Mouse (Mus musculus) MEL (cell line): ENCODE measurements at regions not wholly inside any gene's neighbourhood (a gene's known extent, or its start where the extent isn't known, plus 50 kb on each side); places are given as distances from the start of the nearest gene placed in this dataset.

Source experiments
- DNase-seq: peaks from one replicate; pipeline ENCODE4 v3.0.0; 2011; ENCODE audit warnings: low read depth, low spot score
- H3K27ac ChIP-seq: 2 replicates; pipeline ENCODE4 v1.5.1; 2012; ENCODE audit warnings: low read depth, mild to moderate bottlenecking, control low read depth, low read length, moderate library complexity; ENCODE audit not compliant: control insufficient read depth
- H3K27me3 ChIP-seq, 2 experiments: fragments of 150-350 bp in 1 of 2; sonication (generic) in 1 of 2; 2 replicates each; pipeline ENCODE4 v1.6.1; 2012; ENCODE audit warnings: low read length in 2 of 2, mild to moderate bottlenecking in 2 of 2, improper control_type of control experiment in 1 of 2, moderate library complexity in 1 of 2; ENCODE audit not compliant: insufficient read depth in 2 of 2, control insufficient read depth in 1 of 2
- H3K36me3 ChIP-seq, 2 experiments: 2 replicates each; pipeline ENCODE4 v1.6.1; 2012 to 2014; ENCODE audit warnings: low read length in 2 of 2, improper control_type of control experiment in 1 of 2, inconsistent platforms in 1 of 2, mild to moderate bottlenecking in 1 of 2; ENCODE audit not compliant: insufficient read depth in 2 of 2, control insufficient read depth in 1 of 2
- H3K4me1 ChIP-seq, 2 experiments: fragments of 150-350 bp in 1 of 2; sonication (generic) in 1 of 2; 2 replicates each; pipeline ENCODE4 v1.6.1; 2012; ENCODE audit warnings: low read length in 2 of 2, improper control_type of control experiment in 1 of 2, mild to moderate bottlenecking in 1 of 2; ENCODE audit not compliant: insufficient read depth in 2 of 2, control insufficient read depth in 1 of 2
- H3K4me3 ChIP-seq, 2 experiments: fragments of 150-350 bp in 1 of 2; sonication (generic) in 1 of 2; 2 replicates each; pipeline ENCODE4 v1.5.1; 2012; ENCODE audit warnings: low read depth in 2 of 2, low read length in 2 of 2, mild to moderate bottlenecking in 2 of 2, moderate library complexity in 2 of 2, control low read depth in 1 of 2, improper control_type of control experiment in 1 of 2; ENCODE audit not compliant: control insufficient read depth in 1 of 2, insufficient read depth in 1 of 2
- H3K79me2 ChIP-seq: 2 replicates; pipeline ENCODE4 v1.6.1; 2012; ENCODE audit warnings: mild to moderate bottlenecking, low read length, moderate library complexity; ENCODE audit not compliant: control insufficient read depth, poor library complexity, insufficient read depth
- H3K9ac ChIP-seq: 2 replicates; pipeline ENCODE4 v1.6.1; 2012; ENCODE audit warnings: low read depth, mild to moderate bottlenecking, control low read depth, low read length, moderate library complexity; ENCODE audit not compliant: control insufficient read depth, poor library complexity, severe bottlenecking
- H3K9me3 ChIP-seq: fragments of 150-350 bp; sonication (generic); replicated peaks from 2 replicates; pipeline ENCODE4 v1.6.1; 2012; ENCODE audit warnings: mild to moderate bottlenecking, low read length, improper control_type of control experiment, moderate library complexity; ENCODE audit not compliant: insufficient read depth
- CHD2 ChIP-seq: IDR thresholded peaks from 2 replicates; pipeline ENCODE4 v1.6.1; 2011; ENCODE audit warnings: low read length, improper control_type of control experiment
- CTCF ChIP-seq, 3 experiments: IDR thresholded peaks in 2 of 3; conservative IDR thresholded peaks in 1 of 3; 2 replicates each; pipeline ENCODE4 v1.5.1; 2011 to 2012; ENCODE audit warnings: low read length in 3 of 3, low read depth in 2 of 3, mild to moderate bottlenecking in 2 of 3, improper control_type of control experiment in 1 of 3, inconsistent platforms in 1 of 3, mixed read lengths in 1 of 3, moderate library complexity in 1 of 3; ENCODE audit not compliant: control insufficient read depth in 1 of 3, insufficient read depth in 1 of 3, poor library complexity in 1 of 3, severe bottlenecking in 1 of 3
- E2F4 ChIP-seq: IDR thresholded peaks from 2 replicates; pipeline ENCODE4 v1.6.1; 2011; ENCODE audit warnings: low read depth, low read length, improper control_type of control experiment, borderline replicate concordance
- ELF1 ChIP-seq: IDR thresholded peaks from 2 replicates; pipeline ENCODE4 v1.6.1; 2014; ENCODE audit warnings: low read depth, mild to moderate bottlenecking, inconsistent platforms, low read length, improper control_type of control experiment, moderate library complexity
- ETS1 ChIP-seq: IDR thresholded peaks from 2 replicates; pipeline ENCODE4 v1.6.1; 2012; ENCODE audit warnings: low read depth, mild to moderate bottlenecking, inconsistent platforms, low read length, improper control_type of control experiment, moderate library complexity
- HCFC1 ChIP-seq: IDR thresholded peaks from 2 replicates; pipeline ENCODE4 v1.6.1; 2012; ENCODE audit warnings: low read depth, mild to moderate bottlenecking, inconsistent platforms, low read length, improper control_type of control experiment, moderate library complexity
- KAT2A ChIP-seq: conservative IDR thresholded peaks from 2 replicates; pipeline ENCODE4 v1.6.1; 2012; ENCODE audit warnings: low read depth, low read length, improper control_type of control experiment, inconsistent platforms
- MAFK ChIP-seq: IDR thresholded peaks from 2 replicates; pipeline ENCODE4 v1.6.1; 2011; ENCODE audit warnings: low read depth, mild to moderate bottlenecking, low read length, improper control_type of control experiment, borderline replicate concordance
- MAZ ChIP-seq: IDR thresholded peaks from 2 replicates; pipeline ENCODE4 v1.6.1; 2012; ENCODE audit warnings: low read depth, mild to moderate bottlenecking, inconsistent platforms, low read length, improper control_type of control experiment
- MEF2A ChIP-seq: IDR thresholded peaks from 2 replicates; pipeline ENCODE4 v1.6.1; 2014; ENCODE audit warnings: low read depth, mild to moderate bottlenecking, inconsistent platforms, low read length, improper control_type of control experiment; ENCODE audit not compliant: poor library complexity, insufficient replicate concordance, severe bottlenecking; ENCODE audit errors: extremely low read depth
- MYB ChIP-seq: IDR thresholded peaks from 2 replicates; pipeline ENCODE4 v1.6.1; 2011; ENCODE audit warnings: mild to moderate bottlenecking, low read depth, low read length, improper control_type of control experiment
- MYC ChIP-seq: IDR thresholded peaks from 2 replicates; pipeline ENCODE4 v1.6.1; 2011; ENCODE audit warnings: low read depth, mild to moderate bottlenecking, low read length, improper control_type of control experiment, moderate library complexity
- NELFE ChIP-seq: IDR thresholded peaks from 2 replicates; pipeline ENCODE4 v1.6.1; 2011; ENCODE audit warnings: low read depth, low read length, improper control_type of control experiment
- NRF1 ChIP-seq: IDR thresholded peaks from 2 replicates; pipeline ENCODE4 v1.6.1; 2014; ENCODE audit warnings: low read depth, mild to moderate bottlenecking, inconsistent platforms, low read length, improper control_type of control experiment, moderate library complexity; ENCODE audit not compliant: poor library complexity, insufficient read depth, severe bottlenecking
- POLR2A ChIP-seq, 2 experiments: IDR thresholded peaks; 2 replicates each; pipeline ENCODE4 v1.6.1; 2011 to 2012; ENCODE audit warnings: low read length in 2 of 2, mild to moderate bottlenecking in 2 of 2, control low read depth in 1 of 2, improper control_type of control experiment in 1 of 2, low read depth in 1 of 2, moderate library complexity in 1 of 2; ENCODE audit not compliant: control insufficient read depth in 1 of 2, insufficient read depth in 1 of 2, poor library complexity in 1 of 2
- RAD21 ChIP-seq: IDR thresholded peaks from 2 replicates; pipeline ENCODE4 v1.6.1; 2011; ENCODE audit warnings: mild to moderate bottlenecking, low read depth, low read length, improper control_type of control experiment
- SIN3A ChIP-seq: IDR thresholded peaks from 2 replicates; pipeline ENCODE4 v1.6.1; 2012; ENCODE audit warnings: low read length, improper control_type of control experiment, inconsistent platforms
- TAL1 ChIP-seq: IDR thresholded peaks from 2 replicates; pipeline ENCODE4 v1.6.1; 2012; ENCODE audit warnings: mild to moderate bottlenecking, inconsistent platforms, low read length, moderate library complexity, mixed read lengths
- TBP ChIP-seq: IDR thresholded peaks from 2 replicates; pipeline ENCODE4 v1.8.0; 2011; ENCODE audit warnings: low read depth, low read length, improper control_type of control experiment
- UBTF ChIP-seq: IDR thresholded peaks from 2 replicates; pipeline ENCODE4 v1.6.1; 2012; ENCODE audit warnings: low read depth, mild to moderate bottlenecking, inconsistent platforms, low read length, improper control_type of control experiment, moderate library complexity, borderline replicate concordance; ENCODE audit not compliant: insufficient read depth
- ZKSCAN1 ChIP-seq: IDR thresholded peaks from 2 replicates; pipeline ENCODE4 v1.6.1; 2012; ENCODE audit warnings: low read depth, mild to moderate bottlenecking, inconsistent platforms, low read length, improper control_type of control experiment, moderate library complexity
- ZMIZ1 ChIP-seq: IDR thresholded peaks from 2 replicates; pipeline ENCODE4 v1.6.1; 2012; ENCODE audit warnings: low read depth, mild to moderate bottlenecking, inconsistent platforms, low read length, improper control_type of control experiment, moderate library complexity
- ZNF384 ChIP-seq: IDR thresholded peaks from 2 replicates; pipeline ENCODE4 v1.6.1; 2012; ENCODE audit warnings: low read depth, mild to moderate bottlenecking, inconsistent platforms, low read length, improper control_type of control experiment

DNA sequence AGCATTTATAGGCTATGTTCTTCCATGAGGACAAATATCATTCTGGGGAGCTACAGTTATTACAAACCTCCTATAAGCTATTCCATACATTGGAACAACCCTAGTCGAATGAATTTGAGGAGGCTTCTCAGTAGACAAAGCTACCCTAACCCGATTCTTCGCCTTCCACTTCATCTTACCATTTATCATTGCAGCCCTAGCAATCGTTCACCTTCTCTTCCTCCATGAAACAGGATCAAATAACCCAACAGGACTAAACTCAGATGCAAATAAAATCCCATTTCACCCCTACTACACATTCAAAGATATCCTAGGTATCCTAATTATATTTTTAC, 829.6 kb upstream of the Tyrp1 start:
- Histone ChIP-seq H3K9me3 (no peaks in the 10 kb centered on the region), H3K4me3 (no peak overlapping the region), H3K9ac (no peak overlapping the region), H3K4me1 (no peaks in the 10 kb centered on the region), H3K36me3 (no peaks in the 10 kb centered on the region), H3K27me3 (no peaks in the 10 kb centered on the region), H3K79me2 (no peaks in the 10 kb centered on the region)
- TF ChIP-seq ZNF384 (no peak), MYC (no peak), ELF1 (no peak), POLR2A (IDR thresholded peaks at IDR 0.05; ENCODE audit: control insufficient read depth in 1 of 2, insufficient read depth in 1 of 2, low read depth in 1 of 2, low read length in 2 of 2, poor library complexity in 1 of 2) (no peak), MEF2A (no peak), E2F4 (no peak), TAL1 (no peak), TBP (no peak)
- TF ChIP-seq, all 39 proteins: peak for 0
- no peak overlapping the region for H3K27ac ChIP-seq
- DNase-seq: no peak

GRCm38 (mm10) chr4:80004788-80005187, 829.1 kb upstream of the Tyrp1 start:
- Histone ChIP-seq H3K27me3 (no peaks in the 10 kb centered on the region), H3K9ac (no peak overlapping the region), H3K36me3 (no peaks in the 10 kb centered on the region), H3K27ac (no peak overlapping the region), H3K79me2 (no peaks in the 10 kb centered on the region), H3K4me1 (no peaks in the 10 kb centered on the region), H3K9me3 (no peaks in the 10 kb centered on the region), H3K4me3 (no peak overlapping the region)
- no peak for TF ChIP-seq KAT2A
- TF ChIP-seq NRF1: no peak
- TF ChIP-seq E2F4: no peak
- TF ChIP-seq MAZ: no peak
- TF ChIP-seq MAFK: no peak
- no peak for TF ChIP-seq ZMIZ1
- TF ChIP-seq HCFC1: no peak
- TF ChIP-seq CTCF (IDR thresholded peaks at IDR 0.05 in 2 of 3, conservative IDR thresholded peaks at IDR 0.05 in 1 of 3; ENCODE audit: control insufficient read depth in 1 of 3, insufficient read depth in 1 of 3, low read depth in 2 of 3, low read length in 3 of 3, poor library complexity in 1 of 3, severe bottlenecking in 1 of 3): no peak
- TF ChIP-seq TBP: no peak
- no peak for TF ChIP-seq MYC
- TF ChIP-seq UBTF: no peak
- TF ChIP-seq MYB: no peak
- TF ChIP-seq ETS1: no peak
- no peak for TF ChIP-seq NELFE
- no peak for TF ChIP-seq RAD21
- TF ChIP-seq SIN3A: no peak
- TF ChIP-seq CHD2: no peak
- no peak for TF ChIP-seq POLR2A (IDR thresholded peaks at IDR 0.05; ENCODE audit: control insufficient read depth in 1 of 2, insufficient read depth in 1 of 2, low read depth in 1 of 2, low read length in 2 of 2, poor library complexity in 1 of 2)
- no peak for TF ChIP-seq ZKSCAN1
- peak; percentile 13 for DNase-seq
